6 mouse cellular contexts compared by ENCODE assay signal in genomic region chr6:127970848-127971247, GRCm38 (mm10).
"Had no signal": no experiment of that assay in that cellular context is flagged by ENCODE, and none has a peak within 500 bp of the region (broad histone marks: within the 10 kb centered on the region; RNA-seq: fewer than 3 reads in every experiment).

No protein-coding gene starts in this region.

- H3K4me3 ChIP-seq: limb, embryonic 12.5 days; midbrain, embryonic 12.5 days; neural tube, embryonic 15.5 days had no signal

- ATAC-seq: midbrain, embryonic 16.5 days had no signal

- H3K36me3 ChIP-seq: midbrain, embryonic 12.5 days; neural tube, embryonic 15.5 days had no signal

- H3K9me3 ChIP-seq: limb, embryonic 12.5 days; midbrain, embryonic 12.5 days; neural tube, embryonic 15.5 days had no signal

- H3K27ac ChIP-seq: limb, embryonic 12.5 days; liver, embryonic 14.5 days; midbrain, embryonic 12.5 days; neural tube, embryonic 15.5 days; stomach, postnatal 0 days had no signal

- H3K4me2 ChIP-seq: limb, embryonic 12.5 days; midbrain, embryonic 12.5 days; neural tube, embryonic 15.5 days had no signal

- H3K27me3 ChIP-seq: limb, embryonic 12.5 days; midbrain, embryonic 12.5 days; neural tube, embryonic 15.5 days had no signal

- H3K9ac ChIP-seq: limb, embryonic 12.5 days; liver, embryonic 14.5 days; midbrain, embryonic 12.5 days; neural tube, embryonic 15.5 days had no signal
